Mouse (Mus musculus): ENCODE data around the gene Fam135a. TPM values are rescaled to one million over a fixed set of nuclear protein-coding genes. Genes with fewer than 3 reads are reported as not detected.

Gene Fam135a
- polyA plus RNA-seq, 1 experiment from 2014 or later, result 46.5 TPM

GRCm38 (mm10) chr1:24100870-24101358 is 773 bp upstream of the Fam135a start:
- Histone ChIP-seq H3K36me3 (replicated peaks) (no peaks in the 10 kb centered on the region), H3K27me3 (replicated peaks; ENCODE audit: low read depth, poor library complexity, severe bottlenecking) (no peaks in the 10 kb centered on the region), H3K9me3 (no peaks in the 10 kb centered on the region), H3K4me1 (peaks cover 24% of the 10 kb centered on the region), H3K27ac (replicated peaks) (peak overlapping the region; percentile 96), H3K4me3 (peak overlapping the region; percentile 94)
- no peak for DNase-seq (ENCODE audit: low spot score)
- 65% methylated on average over 6 of the region's 6 CpGs for WGBS

- Histone ChIP-seq H3K36me3 (replicated peaks) (no peaks in the 10 kb centered on the region), H3K27me3 (replicated peaks; ENCODE audit: low read depth, poor library complexity, severe bottlenecking) (no peaks in the 10 kb centered on the region), H3K4me1 (peaks cover 24% of the 10 kb centered on the region), H3K27ac (replicated peaks) (peak overlapping the region; percentile 96), H3K4me3 (peak overlapping the region; percentile 94), H3K9me3 (no peaks in the 10 kb centered on the region)
- DNase-seq (ENCODE audit: low spot score), result no peak
- WGBS, result under 1% methylated on average over 44 of the region's 44 CpGs
Measured at GRCm38 (mm10) chr1:24099541-24099925, 608 bp downstream of the Fam135a start.

- 57% methylated on average over 8 of the region's 8 CpGs for WGBS
- no peaks in the 10 kb centered on the region for H3K9me3 ChIP-seq
- no peak overlapping the region for H3K27ac ChIP-seq (replicated peaks)
- 0 out of 2 replicates have a peak overlapping the region, but pooled peaks have one; percentile 16 for H3K4me3 ChIP-seq
- no peaks in the 10 kb centered on the region for H3K27me3 ChIP-seq (replicated peaks; ENCODE audit: low read depth, poor library complexity, severe bottlenecking)
- DNase-seq (ENCODE audit: low spot score), result no peak
- H3K36me3 ChIP-seq (replicated peaks), result no peaks in the 10 kb centered on the region
- peaks cover 24% of the 10 kb centered on the region for H3K4me1 ChIP-seq
Measured at GRCm38 (mm10) chr1:24097541-24097940, 2.6 kb downstream of the Fam135a start.

GRCm38 (mm10) chr1:24092414-24092813 is 7.7 kb downstream of the Fam135a start:
- Histone ChIP-seq H3K4me1 (peaks cover 2% of the 10 kb centered on the region), H3K27ac (replicated peaks) (no peak overlapping the region), H3K9me3 (no peaks in the 10 kb centered on the region), H3K4me3 (no peak overlapping the region), H3K36me3 (replicated peaks) (no peaks in the 10 kb centered on the region), H3K27me3 (replicated peaks; ENCODE audit: low read depth, poor library complexity, severe bottlenecking) (no peaks in the 10 kb centered on the region)
- 93% methylated on average over 7 of the region's 7 CpGs for WGBS
- DNase-seq (ENCODE audit: low spot score), result no peak

GRCm38 (mm10) chr1:24090603-24091002 is 9.5 kb downstream of the Fam135a start:
- no peaks in the 10 kb centered on the region for H3K4me1 ChIP-seq
- WGBS, result 94% methylated on average over 2 of the region's 2 CpGs

GRCm38 (mm10) chr1:24090094-24090493 is 10.0 kb downstream of the Fam135a start:
- 89% methylated on average over 5 of the region's 5 CpGs for WGBS
- Histone ChIP-seq H3K36me3 (replicated peaks) (no peaks in the 10 kb centered on the region; the same call in 1 of the 2 replicates), H3K27me3 (replicated peaks; ENCODE audit: low read depth, poor library complexity, severe bottlenecking) (no peaks in the 10 kb centered on the region), H3K4me3 (no peak overlapping the region), H3K4me1 (no peaks in the 10 kb centered on the region), H3K27ac (replicated peaks) (no peak overlapping the region), H3K9me3 (no peaks in the 10 kb centered on the region)
- DNase-seq (ENCODE audit: low spot score), result no peak

More at GRCm38 (mm10) chr1:24090603-24091002, 9.5 kb downstream of the Fam135a start:
- H3K27ac ChIP-seq (replicated peaks), result no peak overlapping the region
- no peaks in the 10 kb centered on the region for H3K27me3 ChIP-seq (replicated peaks; ENCODE audit: low read depth, poor library complexity, severe bottlenecking)
- no peaks in the 10 kb centered on the region for H3K9me3 ChIP-seq
- no peaks in the 10 kb centered on the region; the same call in 1 of the 2 replicates for H3K36me3 ChIP-seq (replicated peaks)
- no peak overlapping the region for H3K4me3 ChIP-seq
- no peak for DNase-seq (ENCODE audit: low spot score)

- 92% methylated on average over 3 of the region's 3 CpGs for WGBS
- no peak overlapping the region for H3K27ac ChIP-seq (replicated peaks)
- no peak for DNase-seq (ENCODE audit: low spot score)
- peaks cover 17% of the 10 kb centered on the region for H3K36me3 ChIP-seq (replicated peaks)
- no peaks in the 10 kb centered on the region for H3K9me3 ChIP-seq
- no peaks in the 10 kb centered on the region for H3K27me3 ChIP-seq (replicated peaks; ENCODE audit: low read depth, poor library complexity, severe bottlenecking)
- no peaks in the 10 kb centered on the region for H3K4me1 ChIP-seq
- no peak overlapping the region for H3K4me3 ChIP-seq
Measured at GRCm38 (mm10) chr1:24086176-24086575, 14.0 kb downstream of the Fam135a start.

GRCm38 (mm10) chr1:24074396-24074795 is 25.7 kb downstream of the Fam135a start:
- Histone ChIP-seq H3K4me3 (no peak overlapping the region), H3K4me1 (no peaks in the 10 kb centered on the region), H3K27me3 (replicated peaks; ENCODE audit: low read depth, poor library complexity, severe bottlenecking) (no peaks in the 10 kb centered on the region), H3K27ac (replicated peaks) (no peak overlapping the region), H3K9me3 (no peaks in the 10 kb centered on the region), H3K36me3 (replicated peaks) (peaks cover 29% of the 10 kb centered on the region)
- WGBS, result 85% methylated on average over 2 of the region's 2 CpGs
- no peak for DNase-seq (ENCODE audit: low spot score)

- no peak for DNase-seq (ENCODE audit: low spot score)
- WGBS, result 88% methylated on average over 5 of the region's 5 CpGs
- H3K27ac ChIP-seq (replicated peaks), result no peak overlapping the region
- H3K4me3 ChIP-seq, result no peak overlapping the region
- no peaks in the 10 kb centered on the region for H3K4me1 ChIP-seq
- H3K36me3 ChIP-seq (replicated peaks), result peaks cover 34% of the 10 kb centered on the region
- H3K27me3 ChIP-seq (replicated peaks; ENCODE audit: low read depth, poor library complexity, severe bottlenecking), result no peaks in the 10 kb centered on the region
- H3K9me3 ChIP-seq, result no peaks in the 10 kb centered on the region
Measured at GRCm38 (mm10) chr1:24073386-24074248, 26.5 kb downstream of the Fam135a start.

GRCm38 (mm10) chr1:24068830-24069229 is 31.3 kb downstream of the Fam135a start:
- Histone ChIP-seq H3K27me3 (replicated peaks; ENCODE audit: low read depth, poor library complexity, severe bottlenecking) (no peaks in the 10 kb centered on the region), H3K4me3 (no peak overlapping the region), H3K27ac (replicated peaks) (no peak overlapping the region), H3K36me3 (replicated peaks) (peaks cover 39% of the 10 kb centered on the region), H3K4me1 (no peaks in the 10 kb centered on the region), H3K9me3 (no peaks in the 10 kb centered on the region)
- WGBS, result 93% methylated on average over 7 of the region's 7 CpGs
- DNase-seq (ENCODE audit: low spot score), result no peak

- WGBS, result 93% methylated on average over 4 of the region's 4 CpGs
- no peak overlapping the region for H3K27ac ChIP-seq (replicated peaks)
- no peaks in the 10 kb centered on the region for H3K9me3 ChIP-seq
Measured at GRCm38 (mm10) chr1:24066706-24067105, 33.4 kb downstream of the Fam135a start.

GRCm38 (mm10) chr1:24055706-24056105 is 44.4 kb downstream of the Fam135a start:
- WGBS, result 92% methylated on average over 14 of the region's 14 CpGs
- H3K4me3 ChIP-seq, result no peak overlapping the region
- H3K4me1 ChIP-seq, result no peaks in the 10 kb centered on the region
- no peaks in the 10 kb centered on the region for H3K27me3 ChIP-seq (replicated peaks; ENCODE audit: low read depth, poor library complexity, severe bottlenecking)
- no peaks in the 10 kb centered on the region for H3K9me3 ChIP-seq
- no peak for DNase-seq (ENCODE audit: low spot score)
- peaks cover 45% of the 10 kb centered on the region for H3K36me3 ChIP-seq (replicated peaks)
- H3K27ac ChIP-seq (replicated peaks), result no peak overlapping the region

More at GRCm38 (mm10) chr1:24066706-24067105, 33.4 kb downstream of the Fam135a start:
- no peaks in the 10 kb centered on the region for H3K4me1 ChIP-seq
- DNase-seq (ENCODE audit: low spot score), result no peak
- H3K36me3 ChIP-seq (replicated peaks), result peaks cover 30% of the 10 kb centered on the region
- H3K4me3 ChIP-seq, result no peak overlapping the region
- H3K27me3 ChIP-seq (replicated peaks; ENCODE audit: low read depth, poor library complexity, severe bottlenecking), result no peaks in the 10 kb centered on the region
